Mouse (Mus musculus): ENCODE measurements around the gene Raver1.

- TF ChIP-seq CTCF (IDR thresholded peaks at IDR 0.05; ENCODE audit: control insufficient read depth, insufficient read depth, insufficient read length) (no peak), CEBPB (IDR thresholded peaks at IDR 0.05; ENCODE audit: low read depth) (no peak), MYOD1 (IDR thresholded peaks at IDR 0.05; ENCODE audit: control insufficient read depth, insufficient read length, low read depth) (no peak), USF1 (IDR thresholded peaks at IDR 0.05; ENCODE audit: low read depth) (no peak), MAX (IDR thresholded peaks at IDR 0.05) (no peak), MYOG (IDR thresholded peaks at IDR 0.05; ENCODE audit: control insufficient read depth, extremely low read depth, insufficient read length) (no peak)
These were observed 59.9 kb downstream of the Raver1 start, which contains the start of gene Icam5 for GRCm38 (mm10) chr9:21031896-21032351.
